Mouse (Mus musculus) olfactory bulb, adult 2 months (tissue): Measurements from ENCODE around the gene Tuba1b.

Experiments used
- CTCF ChIP-seq: fragments of 200-500 bp; IDR thresholded peaks from 2 replicates; pipeline ENCODE4 v1.5.1; 2012; ENCODE audit warnings: low read depth, mild to moderate bottlenecking, low read length, moderate library complexity; ENCODE audit not compliant: insufficient read depth
- POLR2A ChIP-seq: fragments of 200-500 bp; IDR thresholded peaks from 2 replicates; pipeline ENCODE4 v1.6.1; 2012; ENCODE audit warnings: mild to moderate bottlenecking, low read depth, low read length, moderate library complexity; ENCODE audit not compliant: insufficient read depth

DNA sequence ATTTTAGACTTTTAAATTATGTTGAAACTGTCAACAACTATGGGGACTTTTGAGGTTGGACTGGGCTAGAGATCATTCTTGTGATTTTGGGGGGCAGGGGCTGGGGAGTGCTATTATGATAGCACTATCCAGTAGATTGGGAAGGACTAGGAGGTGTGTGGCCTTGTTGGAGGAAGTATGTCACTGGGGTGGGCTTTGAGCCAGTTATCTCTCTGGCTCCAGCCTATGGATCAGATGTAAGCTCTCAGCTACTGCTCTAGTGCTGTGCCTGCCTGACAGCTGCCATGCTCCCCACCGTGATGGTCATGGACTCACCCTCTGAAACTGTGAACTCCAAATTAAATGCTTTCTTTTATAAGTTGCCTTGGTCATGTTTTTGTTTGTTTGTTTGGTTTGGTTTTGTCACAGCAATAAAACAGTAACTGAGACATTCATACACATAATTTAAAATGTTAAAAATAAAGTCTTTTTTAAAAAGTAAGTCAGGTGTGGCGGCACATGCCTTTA, 11.3 kb downstream of the Tuba1b start:
- TF ChIP-seq CTCF (no peak), POLR2A (no peak)
